Mouse (Mus musculus) kidney, adult 2 months (tissue): ENCODE measurements around the gene Ttc28. TPM values are rescaled to one million over a fixed set of nuclear protein-coding genes. Genes with fewer than 3 reads are reported as not detected.
A peak's percentile ranks its signal among the peaks of the same experiment; 100 is the strongest.

Experiments
- DNase-seq: peaks from one replicate; pipeline ENCODE4 v3.0.0; 2021
- H3K27ac ChIP-seq: fragments of 200-500 bp; 2 replicates; pipeline ENCODE4 v1.5.1; 2012; ENCODE audit warnings: low read depth, low read length, control low read depth, inconsistent platforms; ENCODE audit not compliant: insufficient read depth
- H3K27me3 ChIP-seq: fragments of 200-500 bp; replicated peaks from 2 replicates; pipeline ENCODE4 v1.6.1; 2012; ENCODE audit warnings: mild to moderate bottlenecking, moderate library complexity, low read length, inconsistent platforms; ENCODE audit not compliant: control insufficient read depth, insufficient read depth
- H3K36me3 ChIP-seq: fragments of 200-500 bp; 2 replicates; pipeline ENCODE4 v1.6.1; 2012; ENCODE audit warnings: mild to moderate bottlenecking, moderate library complexity, low read length, inconsistent platforms; ENCODE audit not compliant: control insufficient read depth, insufficient read depth
- H3K4me1 ChIP-seq: fragments of 200-500 bp; 2 replicates; pipeline ENCODE4 v1.6.1; 2011; ENCODE audit warnings: low read length; ENCODE audit not compliant: control insufficient read depth, insufficient read depth
- H3K4me3 ChIP-seq: fragments of 200-500 bp; 2 replicates; pipeline ENCODE4 v1.5.1; 2011; ENCODE audit warnings: mild to moderate bottlenecking, low read depth, low read length, control low read depth; ENCODE audit not compliant: insufficient read depth
- CTCF ChIP-seq: fragments of 200-500 bp; conservative IDR thresholded peaks from 2 replicates; pipeline ENCODE4 v1.5.1; 2011; ENCODE audit warnings: low read depth, mild to moderate bottlenecking, control low read depth, low read length, moderate library complexity, mixed read lengths; ENCODE audit not compliant: insufficient read depth, insufficient read length
- POLR2A ChIP-seq: fragments of 200-500 bp; IDR thresholded peaks from one replicate; pipeline ENCODE4 v1.6.1; 2011; ENCODE audit warnings: low read depth, low read length, control low read depth
- WGBS: fragments of 180-500 bp; shearing (Covaris S2); methylation state at CpG from one replicate; pipeline ENCODE4 v1.1.7; 2018; 5-methylcytosine and 5-hydroxymethylcytosine counted together
- polyA plus RNA-seq: library from polyadenylated mRNA; depleted of rRNA; stranded (reverse); fragments of >200 nt; gene quantifications from 2 replicates; pipeline ENCODE4 v1.2.3, GENCODE M21; 2012

Ttc28 gene
- polyA plus RNA-seq, 1 experiment = 6.6 TPM

DNA sequence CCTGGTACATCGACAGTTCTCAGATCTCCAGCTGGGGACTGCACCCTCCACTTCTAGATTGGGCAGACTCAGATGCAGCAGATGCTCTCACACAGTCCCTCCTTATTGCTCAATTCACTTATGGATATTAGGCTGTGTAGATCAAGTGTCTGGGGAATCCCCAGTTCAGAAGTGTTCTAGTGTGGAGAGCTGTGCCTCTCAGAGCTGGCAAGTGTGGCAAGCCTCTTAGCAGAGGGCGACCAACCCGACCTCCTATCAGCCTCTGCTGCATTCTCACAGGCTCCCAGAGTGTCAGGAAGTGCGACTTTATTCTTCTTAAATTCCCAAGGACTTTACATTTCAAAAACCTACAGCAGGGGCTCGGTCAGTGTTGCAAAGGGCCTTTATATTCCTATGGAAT is 217.1 kb downstream of the Ttc28 start:
- no peak for DNase-seq
- no peak overlapping the region for H3K27ac ChIP-seq
- WGBS = 68% methylated on average over 5 of the region's 5 CpGs
- TF ChIP-seq POLR2A (no peak), CTCF (no peak)
- H3K4me3 ChIP-seq = no peak overlapping the region
- H3K36me3 ChIP-seq = no peaks in the 10 kb centered on the region
- no peaks in the 10 kb centered on the region for H3K27me3 ChIP-seq
- H3K4me1 ChIP-seq = peaks cover 10% of the 10 kb centered on the region; the same call in 1 of the 2 replicates

- peaks cover 10% of the 10 kb centered on the region; the same call in 1 of the 2 replicates for H3K4me1 ChIP-seq
- no peak overlapping the region for H3K27ac ChIP-seq
- H3K36me3 ChIP-seq = no peaks in the 10 kb centered on the region
- TF ChIP-seq CTCF (no peak), POLR2A (no peak)
- DNase-seq = peak; percentile 59
- no peaks in the 10 kb centered on the region for H3K27me3 ChIP-seq
- H3K4me3 ChIP-seq = no peak overlapping the region
- 58% methylated on average over 11 of the region's 11 CpGs for WGBS
Measured at GRCm38 (mm10) chr5:111097233-111098160, 217.9 kb downstream of the Ttc28 start.

DNA sequence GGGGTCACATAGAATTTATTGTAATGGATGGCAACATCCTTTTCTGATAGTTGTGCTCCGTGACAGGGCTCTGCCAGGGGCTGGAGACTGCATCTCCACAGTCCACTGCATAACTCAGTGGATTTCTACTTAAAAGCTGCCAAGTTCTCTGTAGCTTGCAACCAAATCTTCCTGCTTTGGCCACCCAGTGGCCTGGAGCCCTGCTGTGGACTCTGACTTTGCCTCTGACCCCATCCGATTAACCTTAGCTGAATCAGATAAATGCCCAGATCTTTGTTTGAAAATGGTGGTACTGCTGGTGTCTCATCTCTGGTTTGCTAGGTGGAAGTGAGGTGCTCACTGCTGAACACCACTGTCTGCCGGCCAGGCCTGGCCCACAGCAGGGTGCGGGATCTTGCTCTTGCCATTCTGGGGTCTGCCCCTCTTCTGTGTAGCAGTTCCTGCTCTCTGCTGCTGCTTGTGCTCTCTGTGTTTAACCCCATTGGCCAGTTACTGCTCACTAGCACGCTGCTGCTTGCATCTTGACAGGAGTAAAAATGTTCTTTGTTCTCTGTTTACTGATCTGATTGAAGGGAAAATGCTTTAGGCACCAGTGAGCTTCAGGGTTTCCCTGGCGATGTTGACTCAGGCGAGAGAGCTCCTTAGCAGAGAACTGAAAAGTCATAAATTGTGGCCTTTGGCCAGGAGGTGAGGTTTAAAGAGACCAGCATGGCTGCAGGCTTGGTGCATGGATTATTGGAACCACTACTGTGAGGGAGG is 219.1 kb downstream of the Ttc28 start:
- no peak for TF ChIP-seq POLR2A
- H3K27ac ChIP-seq = peak overlapping the region; percentile 62; the same call in 1 of the 2 replicates
- no peaks in the 10 kb centered on the region for H3K27me3 ChIP-seq
- no peaks in the 10 kb centered on the region for H3K36me3 ChIP-seq
- WGBS = 47% methylated on average over 7 of the region's 7 CpGs
- peak; percentile 74 for DNase-seq
- peaks cover 10% of the 10 kb centered on the region; the same call in 1 of the 2 replicates for H3K4me1 ChIP-seq
- H3K4me3 ChIP-seq = no peak overlapping the region

DNA sequence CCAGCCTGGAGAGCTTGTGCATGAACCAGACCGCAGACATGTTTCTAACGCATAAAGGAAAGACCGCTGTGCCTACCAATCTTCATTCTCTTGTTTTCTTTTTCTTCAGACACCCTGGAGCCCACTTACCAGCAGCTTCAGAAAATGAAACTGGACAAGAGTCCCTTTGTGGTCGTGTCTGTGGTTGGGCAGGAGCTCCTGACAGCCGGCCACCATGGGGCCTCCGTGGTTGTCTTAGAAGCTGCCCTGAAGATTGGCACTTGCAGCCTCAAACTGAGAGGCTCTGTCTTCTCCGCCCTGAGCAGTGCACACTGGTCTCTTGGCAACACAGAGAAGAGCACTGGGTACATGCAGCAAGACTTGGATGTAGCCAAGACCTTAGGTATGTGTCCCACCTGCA is 221.0 kb downstream of the Ttc28 start:
- TF ChIP-seq CTCF (no peak), POLR2A (no peak)
- Histone ChIP-seq H3K4me1 (peaks cover 20% of the 10 kb centered on the region), H3K27ac (no peak overlapping the region), H3K27me3 (no peaks in the 10 kb centered on the region), H3K4me3 (no peak overlapping the region), H3K36me3 (no peaks in the 10 kb centered on the region)
- DNase-seq = no peak
- WGBS = 92% methylated on average over 7 of the region's 7 CpGs

DNA sequence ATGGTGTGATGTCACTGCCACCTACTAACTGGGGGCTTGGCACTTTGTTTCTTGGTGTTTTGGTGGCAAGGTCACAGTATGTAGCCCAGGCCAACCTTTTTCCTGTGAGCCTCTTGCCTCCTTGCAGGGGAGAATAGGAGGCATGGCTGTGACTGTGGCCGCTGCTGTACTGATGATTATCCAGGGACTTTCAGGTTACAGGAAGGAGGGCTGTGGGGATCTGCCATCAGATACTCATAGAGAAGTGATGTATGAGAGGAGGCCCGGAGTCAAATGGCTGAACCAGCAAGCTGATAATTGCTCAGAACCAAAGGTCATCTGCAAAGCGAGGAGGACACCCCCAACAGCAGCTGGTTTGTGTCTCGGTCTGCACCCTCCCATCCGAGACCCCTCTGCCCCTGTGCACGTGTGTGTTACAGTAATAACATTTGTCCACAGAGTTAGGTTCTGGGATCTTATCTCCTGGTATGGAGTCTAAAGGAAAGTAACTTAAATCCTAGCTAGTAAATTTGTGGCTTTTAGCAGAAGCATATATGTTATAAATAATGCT is 221.9 kb downstream of the Ttc28 start:
- TF ChIP-seq CTCF (no peak), POLR2A (no peak)
- Histone ChIP-seq H3K4me1 (peaks cover 20% of the 10 kb centered on the region), H3K27me3 (no peaks in the 10 kb centered on the region), H3K36me3 (no peaks in the 10 kb centered on the region), H3K4me3 (no peak overlapping the region), H3K27ac (no peak overlapping the region)
- peak; percentile 39 for DNase-seq
- 58% methylated on average over 6 of the region's 6 CpGs for WGBS

DNA sequence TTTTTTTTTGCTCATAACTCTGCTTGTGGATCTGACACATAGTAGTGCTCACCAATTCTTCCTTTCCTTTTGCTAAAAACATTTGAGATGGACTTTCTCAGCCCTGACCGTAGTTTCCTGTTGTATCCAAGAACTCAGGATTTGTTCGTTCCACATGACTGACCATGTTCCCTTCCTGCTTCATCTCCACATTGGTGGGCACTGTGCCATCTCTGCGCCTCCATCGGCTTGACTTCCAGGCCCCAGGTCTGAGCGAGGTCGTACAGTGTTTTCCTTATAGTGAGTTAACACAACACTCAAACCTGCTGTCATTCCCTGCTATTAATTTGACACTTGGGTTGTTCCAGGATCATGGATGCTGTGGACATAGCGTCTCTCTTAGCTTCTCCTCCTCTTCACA is 225.2 kb downstream of the Ttc28 start:
- no peaks in the 10 kb centered on the region for H3K27me3 ChIP-seq
- H3K4me3 ChIP-seq = no peak overlapping the region
- DNase-seq = peak; percentile 91
- peaks cover 10% of the 10 kb centered on the region for H3K4me1 ChIP-seq
- H3K27ac ChIP-seq = 0 out of 2 replicates have a peak overlapping the region, but pooled peaks have one; percentile 2
- no peaks in the 10 kb centered on the region for H3K36me3 ChIP-seq
- TF ChIP-seq POLR2A = no peak
- TF ChIP-seq CTCF = no peak
- 29% methylated on average over 7 of the region's 7 CpGs for WGBS
